Mouse (Mus musculus): ENCODE results near the gene Nup210.

- TF ChIP-seq POLR2A (IDR thresholded peaks at IDR 0.05; ENCODE audit: control insufficient read depth in 1 of 2, insufficient read depth in 1 of 2, low read depth in 1 of 2, low read length in 2 of 2, poor library complexity in 1 of 2), result no peak
- no peak for TF ChIP-seq KAT2A (conservative IDR thresholded peaks at IDR 0.05; ENCODE audit: low read depth, low read length)
- no peak for TF ChIP-seq JUND (IDR thresholded peaks at IDR 0.05; ENCODE audit: low read depth, low read length)
- no peak for TF ChIP-seq EP300 (IDR thresholded peaks at IDR 0.05; ENCODE audit: low read depth in 1 of 2, low read length in 2 of 2)
- no peak for TF ChIP-seq POLR2AphosphoS2 (IDR thresholded peaks at IDR 0.05; ENCODE audit: low read length)
- no peak for TF ChIP-seq GATA1 (IDR thresholded peaks at IDR 0.05; ENCODE audit: low read depth, low read length)
- no peak for TF ChIP-seq CTCF (IDR thresholded peaks at IDR 0.05 in 2 of 3, conservative IDR thresholded peaks at IDR 0.05 in 1 of 3; ENCODE audit: control insufficient read depth in 1 of 3, insufficient read depth in 1 of 3, low read depth in 2 of 3, low read length in 3 of 3, poor library complexity in 1 of 3, severe bottlenecking in 1 of 3)
- TF ChIP-seq ZNF384 (IDR thresholded peaks at IDR 0.05; ENCODE audit: low read depth, low read length), result no peak
- TF ChIP-seq E2F4 (IDR thresholded peaks at IDR 0.05; ENCODE audit: borderline replicate concordance, low read depth, low read length), result no peak
Observed at GRCm38 (mm10) chr6:91115158-91115557, 1.5 kb downstream of the Nup210 start.
